Mouse (Mus musculus) CH12.LX (cell line): Measurements from ENCODE around the gene Trmo.

Source experiments
- CTCF ChIP-seq, 2 experiments: IDR thresholded peaks in 1 of 2; conservative IDR thresholded peaks in 1 of 2; 2 replicates each; pipeline ENCODE4 v1.5.1; 2011 to 2012; ENCODE audit warnings: low read depth in 2 of 2, low read length in 2 of 2, improper control_type of control experiment in 1 of 2, inconsistent platforms in 1 of 2, mild to moderate bottlenecking in 1 of 2, moderate library complexity in 1 of 2
- KAT2A ChIP-seq: IDR thresholded peaks from 2 replicates; pipeline ENCODE4 v1.6.1; 2012; ENCODE audit warnings: low read length, improper control_type of control experiment, inconsistent platforms; ENCODE audit not compliant: insufficient replicate concordance
- MAX ChIP-seq: IDR thresholded peaks from 2 replicates; pipeline ENCODE4 v1.6.1; 2011; ENCODE audit warnings: low read length, improper control_type of control experiment
- MAZ ChIP-seq: IDR thresholded peaks from 2 replicates; pipeline ENCODE4 v1.6.1; 2012; ENCODE audit warnings: low read depth, mild to moderate bottlenecking, inconsistent platforms, low read length, improper control_type of control experiment, moderate library complexity
- MXI1 ChIP-seq: IDR thresholded peaks from 2 replicates; pipeline ENCODE4 v1.6.1; 2011; ENCODE audit warnings: mild to moderate bottlenecking, low read depth, low read length, improper control_type of control experiment
- NRF1 ChIP-seq: IDR thresholded peaks from 2 replicates; pipeline ENCODE4 v1.6.1; 2014; ENCODE audit warnings: low read depth, mild to moderate bottlenecking, inconsistent platforms, low read length, improper control_type of control experiment, moderate library complexity
- POLR2AphosphoS2 ChIP-seq: IDR thresholded peaks from 2 replicates; pipeline ENCODE4 v1.6.1; 2011; ENCODE audit warnings: low read depth, low read length, improper control_type of control experiment

GRCm38 (mm10) chr4:46370406-46370805 is 18.8 kb downstream of the Trmo start:
- TF ChIP-seq NRF1 (no peak), KAT2A (no peak), CTCF (conservative IDR thresholded peaks at IDR 0.05 in 1 of 2, IDR thresholded peaks at IDR 0.05 in 1 of 2; ENCODE audit: low read depth in 2 of 2, low read length in 2 of 2) (no peak), POLR2AphosphoS2 (no peak), MAZ (no peak), MAX (no peak), MXI1 (no peak)
